Mouse (Mus musculus): ENCODE data around the gene Kcnj13.

GRCm38 (mm10) chr1:87435125-87435524 lies 40.6 kb upstream of the Kcnj13 start:
- TF ChIP-seq POLR2A (IDR thresholded peaks at IDR 0.05; ENCODE audit: extremely low read depth, insufficient read depth, low read length) (no peak), CTCF (IDR thresholded peaks at IDR 0.05; ENCODE audit: low read depth, low read length) (no peak)
